Mouse (Mus musculus): Measurements from ENCODE around the gene Gm8909.
"Not testable (repeated sequence)": the region's sequence is repeated elsewhere in the genome, so short reads cannot be mapped to it uniquely, and the experiment has no call there.

The Gm8909 gene

DNA sequence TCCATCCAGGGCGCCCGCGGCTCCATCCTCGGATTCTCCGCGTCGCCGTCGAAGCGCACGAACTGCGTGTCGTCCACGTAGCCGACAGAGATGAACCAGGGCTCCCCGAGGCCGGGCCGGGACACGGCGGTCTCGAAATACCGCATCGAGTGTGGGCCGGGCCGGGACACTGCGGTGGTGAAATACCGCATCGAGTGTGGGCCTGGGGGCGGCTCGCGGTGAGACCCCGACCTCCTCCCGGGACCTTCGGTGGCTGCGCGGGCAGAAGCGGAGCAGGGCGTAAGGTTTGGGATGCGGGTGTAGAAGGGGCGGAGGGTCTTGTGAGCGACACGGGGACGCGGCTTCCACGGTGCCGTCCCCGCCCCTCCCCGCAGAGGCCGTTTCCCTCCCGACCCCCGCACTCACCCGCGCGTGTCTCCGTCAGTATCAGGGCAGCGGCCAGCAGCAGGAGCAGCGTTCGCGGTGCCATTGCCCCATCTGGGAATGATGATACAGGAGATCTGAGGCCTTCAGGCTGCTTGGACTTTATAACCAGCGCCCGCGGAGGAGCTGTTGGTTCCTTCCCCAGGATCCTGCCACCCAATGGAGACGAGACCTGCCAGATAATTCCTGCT lies at the start of gene Gm8909:
Gene Gm8909, minus strand, starts transcription at position 499 of the 614 bp plus-strand sequence.
- no peak for DNase-seq (ENCODE audit: low spot score in 2 of 2)

DNA sequence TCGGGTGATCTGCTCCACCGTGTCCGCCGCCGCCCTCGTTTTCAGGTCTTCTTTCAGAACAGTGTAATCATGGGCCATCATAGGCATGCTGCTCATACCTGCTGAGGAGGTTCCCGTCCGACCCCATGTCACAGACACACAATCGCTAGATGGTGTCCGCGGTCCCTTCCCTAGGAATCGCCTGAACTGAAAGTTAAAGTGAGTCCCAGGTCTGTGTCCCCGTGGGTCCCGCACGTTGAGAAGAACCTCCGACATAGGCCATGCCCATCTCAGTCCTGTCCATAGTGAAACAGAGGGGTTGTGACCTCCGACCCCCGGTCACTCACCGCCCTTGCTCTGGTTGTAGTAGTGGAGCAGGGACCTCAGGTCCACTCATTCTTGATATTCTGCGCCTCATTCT lies 47.2 kb upstream of the Gm8909 start:
- no peak for DNase-seq (ENCODE audit: low spot score in 2 of 2)

DNA sequence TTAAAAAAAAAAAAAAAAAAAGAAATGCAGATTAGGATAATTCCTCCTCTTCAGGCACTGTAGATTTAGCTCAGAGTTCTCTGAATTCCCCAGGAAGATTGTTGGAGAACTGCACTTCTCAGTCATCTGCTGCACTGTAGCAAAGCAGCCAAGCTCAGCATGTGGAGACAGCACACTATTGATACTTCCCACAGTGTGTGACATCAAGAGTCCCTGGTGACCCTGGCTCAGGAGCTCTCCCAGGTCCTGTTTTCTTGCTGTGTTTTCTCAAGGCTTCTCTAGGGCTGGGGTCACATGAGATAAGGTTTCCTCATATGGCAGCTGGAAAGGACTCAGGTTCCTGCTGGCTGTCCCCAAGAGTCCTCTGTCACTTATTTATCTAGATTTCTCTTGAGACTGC lies 38.5 kb upstream of the Gm8909 start:
- no peak for DNase-seq (ENCODE audit: low spot score in 2 of 2)

DNA sequence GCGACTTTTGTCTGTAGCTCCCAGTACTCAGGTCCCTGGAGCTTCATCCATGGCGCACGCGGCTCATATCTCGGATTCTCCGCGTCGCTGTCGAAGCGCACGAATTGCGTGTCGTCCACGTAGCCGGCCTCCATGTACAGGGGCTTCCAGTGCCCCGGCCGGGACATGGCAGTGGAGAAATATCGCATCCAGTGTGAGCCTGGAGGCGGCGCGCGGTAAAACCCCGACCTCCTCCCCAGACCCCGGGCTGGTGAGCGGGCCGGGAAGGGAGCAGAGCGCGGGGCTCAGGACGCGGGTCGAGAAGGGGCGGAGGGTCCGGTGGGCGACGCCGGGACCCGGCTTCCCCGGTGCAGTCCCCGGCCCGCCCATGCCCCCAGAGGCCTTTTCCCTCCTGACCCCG lies 37.5 kb upstream of the Gm8909 start:
- DNase-seq (ENCODE audit: low spot score in 2 of 2) = no peak

DNA sequence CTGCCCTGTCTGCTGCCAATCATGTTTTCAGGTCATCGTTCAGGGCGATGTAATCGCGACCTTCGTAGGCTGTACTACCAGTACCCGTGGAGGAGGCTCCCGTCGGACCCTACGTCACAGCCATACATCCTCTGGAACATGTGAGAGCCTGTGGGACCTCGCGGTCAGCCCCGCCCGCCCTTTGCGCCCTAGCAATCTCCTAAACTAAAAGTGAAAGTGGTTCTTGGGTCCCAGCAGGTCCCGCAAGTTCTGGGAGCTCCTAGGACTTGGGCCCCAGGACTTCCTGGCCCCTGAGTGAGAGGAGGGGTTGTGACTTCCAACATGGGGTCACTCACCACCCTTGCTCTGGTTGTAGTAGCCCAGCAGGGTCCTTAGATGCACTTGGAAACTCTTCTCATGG lies 37.1 kb upstream of the Gm8909 start:
- DNase-seq (ENCODE audit: low spot score in 2 of 2) = no peak

DNA sequence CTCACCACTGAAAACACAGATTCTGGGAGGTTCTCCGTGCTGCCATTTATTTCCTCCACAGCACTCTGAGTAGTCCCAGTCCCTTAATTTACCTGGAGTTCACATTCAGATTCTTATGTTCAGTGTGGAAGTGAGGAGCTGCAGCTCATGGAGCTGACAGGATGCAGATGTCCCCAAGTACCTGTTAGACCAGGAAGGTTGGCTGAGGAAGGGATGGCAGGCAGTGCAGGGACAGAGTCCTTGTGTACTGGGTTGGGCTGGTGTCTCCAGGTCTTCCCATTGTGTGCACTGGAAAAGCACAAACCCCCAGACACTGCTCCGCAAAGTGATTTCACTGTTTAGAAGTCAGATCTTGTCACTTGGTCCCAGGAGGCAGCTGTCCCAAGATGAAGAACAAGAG lies 33.5 kb upstream of the Gm8909 start:
- no peak for DNase-seq (ENCODE audit: low spot score in 2 of 2)

DNA sequence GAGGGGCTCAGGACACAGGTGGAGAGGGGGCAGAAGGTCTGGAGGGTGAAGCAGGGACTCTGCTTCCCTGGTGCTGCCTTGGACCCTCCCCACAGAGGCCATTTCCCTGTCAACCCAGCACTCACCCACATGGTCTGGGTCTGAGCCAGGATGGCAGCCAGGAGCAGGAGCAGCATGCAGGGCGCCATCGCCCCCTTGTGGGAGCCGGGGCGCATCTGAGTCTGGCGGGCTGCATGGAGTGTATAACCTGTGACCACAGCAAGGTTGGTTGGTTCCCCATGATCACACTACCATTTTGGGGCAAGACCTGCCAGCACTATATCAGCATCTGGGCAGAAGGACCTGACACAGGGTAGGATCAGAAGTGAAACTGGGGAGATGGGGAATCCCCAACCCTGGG lies 30.0 kb upstream of the Gm8909 start:
- DNase-seq (ENCODE audit: low spot score in 2 of 2) = no peak

DNA sequence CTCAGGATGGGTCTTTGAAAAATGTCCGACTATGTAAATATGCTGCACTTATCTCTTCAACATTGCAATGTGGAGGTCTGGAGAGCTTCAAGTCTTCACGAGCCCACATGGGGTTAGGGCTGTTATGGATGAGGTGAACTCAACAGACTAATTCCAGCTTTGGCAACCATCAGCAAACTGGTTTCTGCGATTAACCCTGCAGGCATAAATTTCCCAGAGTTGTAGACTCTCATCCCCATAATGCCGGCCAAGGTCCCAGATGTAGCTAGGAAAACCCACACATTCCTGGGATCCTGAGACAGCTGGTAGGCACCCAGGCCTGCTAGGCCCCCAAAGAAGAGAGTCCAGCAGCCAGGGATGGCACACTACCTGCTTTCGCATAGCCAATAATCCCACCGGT lies 26.1 kb upstream of the Gm8909 start:
- no peak for DNase-seq (ENCODE audit: low spot score in 2 of 2)

DNA sequence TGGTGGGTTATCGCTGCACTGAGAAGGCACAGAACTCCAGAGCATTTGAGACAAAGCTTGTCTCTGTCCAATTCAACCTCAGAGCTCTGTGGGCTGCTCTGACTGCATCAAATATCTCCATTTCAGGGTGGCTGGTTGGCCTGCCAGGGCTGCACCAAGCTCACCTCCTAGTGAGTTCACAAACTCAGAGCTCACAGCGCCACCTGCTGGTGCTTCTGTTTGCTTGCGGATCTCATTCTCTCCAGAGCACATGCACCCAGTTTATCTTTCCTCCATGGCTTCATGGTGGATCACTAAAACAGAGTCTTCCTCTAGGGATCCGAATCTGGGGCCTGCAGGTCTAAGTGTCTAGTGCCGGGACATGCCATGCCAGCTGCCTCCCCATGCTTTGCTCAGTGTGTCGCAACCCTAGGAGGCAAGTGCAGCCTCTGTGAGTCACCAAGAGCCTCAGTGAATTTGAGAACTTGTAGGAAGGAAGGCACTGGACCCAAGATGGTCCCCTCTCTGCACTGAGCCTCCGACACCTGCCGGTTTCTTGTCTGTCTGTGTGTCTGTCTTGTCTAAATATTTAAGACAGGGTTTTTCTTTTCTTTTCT lies 25.3 kb upstream of the Gm8909 start:
- peak; percentile 15 to 58 for DNase-seq (ENCODE audit: low spot score in 2 of 2)

DNA sequence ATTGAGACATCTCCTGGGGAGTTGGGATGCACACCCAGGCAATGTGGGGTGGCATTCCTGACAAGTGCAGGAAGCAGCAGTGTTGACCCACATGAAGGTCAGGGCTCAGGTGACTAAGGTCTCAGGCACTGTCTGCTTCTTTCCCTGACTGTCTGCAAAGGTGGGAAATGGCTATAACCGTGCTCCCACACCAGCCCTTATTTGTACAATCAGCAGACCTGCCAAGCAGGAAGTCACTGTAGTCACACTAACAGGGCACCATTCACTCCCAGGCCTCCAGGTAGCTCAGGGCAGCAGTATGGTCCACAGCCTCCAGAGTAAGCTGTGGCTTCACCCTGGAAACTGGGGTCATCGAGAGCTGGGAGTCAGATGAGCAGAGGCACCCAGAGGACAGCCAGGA lies 24.0 kb upstream of the Gm8909 start:
- DNase-seq (ENCODE audit: low spot score in 2 of 2) = no peak

DNA sequence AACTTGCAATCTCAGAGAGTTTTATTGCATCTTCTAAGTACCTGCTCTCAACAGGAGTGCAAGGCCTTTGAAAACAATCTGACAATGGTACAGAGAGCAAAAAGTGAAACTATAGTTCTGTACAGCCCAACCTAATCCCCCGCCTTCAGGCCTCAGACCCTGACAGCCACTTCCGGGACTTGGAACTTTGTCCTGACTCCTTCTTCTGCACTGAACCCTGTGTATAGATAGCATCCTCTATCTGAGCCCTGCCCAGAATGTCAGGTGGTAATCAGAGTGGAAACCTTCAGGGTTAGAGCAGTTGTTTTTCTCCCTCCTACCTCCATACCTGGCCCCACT lies 21.8 kb upstream of the Gm8909 start, which contains the start of gene H2-T3:
Gene H2-T3, minus strand, starts transcription at position 119 of the 339 bp plus-strand sequence.
- no peak for DNase-seq (ENCODE audit: low spot score in 2 of 2)

DNA sequence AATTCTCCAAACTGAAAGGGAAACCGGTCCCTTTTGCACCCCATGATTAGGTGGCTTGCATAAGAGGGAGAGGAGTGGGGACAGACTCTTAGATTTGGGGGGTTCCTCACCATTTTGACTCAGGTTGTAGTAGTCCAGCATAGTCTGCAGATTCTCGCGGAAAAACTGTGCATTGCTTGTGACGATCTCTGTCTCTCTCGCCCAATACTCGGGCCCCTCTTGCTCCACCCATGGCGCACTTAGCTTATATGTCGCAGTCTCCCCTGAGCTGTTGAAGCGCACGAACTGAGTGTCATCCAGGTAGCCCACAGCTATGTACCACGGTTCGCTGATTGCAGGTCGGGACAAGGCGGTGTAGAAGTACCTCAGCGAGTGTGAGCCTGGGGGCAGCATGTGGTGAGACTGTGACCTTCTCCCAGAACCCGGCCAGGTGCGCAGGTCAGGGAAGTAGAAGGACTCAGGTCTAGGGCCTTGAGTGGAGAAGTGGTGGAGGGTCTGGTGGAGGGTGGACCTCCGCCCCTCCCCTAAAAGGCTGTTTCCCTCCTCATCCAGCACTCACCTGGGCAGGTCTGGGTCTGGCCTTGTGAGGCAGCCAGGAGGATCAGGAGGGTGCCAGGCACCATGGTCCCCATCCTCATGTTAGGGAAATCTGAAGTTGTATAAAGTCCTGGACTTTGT lies 21.3 kb upstream of the Gm8909 start:
- no peak for DNase-seq (ENCODE audit: low spot score in 2 of 2)

DNA sequence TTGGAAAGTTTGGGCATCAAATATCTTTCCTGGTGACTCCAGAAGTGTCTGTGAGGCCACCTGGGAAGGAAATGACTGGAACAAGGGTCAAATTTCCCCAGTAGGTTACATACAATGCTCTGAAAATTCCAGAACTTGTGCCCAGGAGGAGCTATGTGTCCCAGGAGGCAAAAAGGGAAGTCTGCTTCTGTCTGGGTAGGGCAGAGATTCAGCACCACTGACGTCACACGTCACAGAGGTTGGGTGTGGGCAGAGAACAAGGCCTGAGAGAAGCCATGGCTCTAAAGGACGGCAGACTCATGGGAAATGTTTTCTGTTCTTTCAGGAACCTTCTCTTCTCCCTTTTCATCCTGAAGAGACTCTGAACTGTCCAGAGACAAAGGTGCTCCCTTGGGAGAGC lies 19.2 kb upstream of the Gm8909 start:
- DNase-seq (ENCODE audit: low spot score in 2 of 2) = no peak

DNA sequence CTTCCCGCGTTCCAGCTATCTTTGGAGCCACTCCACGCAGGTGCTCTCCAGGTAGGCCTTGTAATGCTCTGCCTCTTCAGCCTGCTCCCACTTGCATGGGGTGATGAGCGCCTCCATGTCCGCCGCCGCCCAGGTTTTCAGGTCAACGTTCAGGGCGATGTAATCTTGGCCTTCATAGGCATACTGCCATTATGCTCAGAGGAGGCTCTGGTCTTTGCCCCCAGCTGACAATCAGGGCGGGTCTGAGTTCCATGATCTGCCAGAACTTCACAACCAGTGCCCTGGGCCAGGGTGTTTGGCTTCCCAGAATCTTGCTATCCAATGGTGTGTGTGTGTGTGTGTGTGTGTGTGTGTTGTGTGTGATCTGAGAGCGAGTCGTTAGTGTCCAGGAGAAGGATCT lies 13.9 kb upstream of the Gm8909 start:
- DNase-seq (ENCODE audit: low spot score in 2 of 2) = no peak

DNA sequence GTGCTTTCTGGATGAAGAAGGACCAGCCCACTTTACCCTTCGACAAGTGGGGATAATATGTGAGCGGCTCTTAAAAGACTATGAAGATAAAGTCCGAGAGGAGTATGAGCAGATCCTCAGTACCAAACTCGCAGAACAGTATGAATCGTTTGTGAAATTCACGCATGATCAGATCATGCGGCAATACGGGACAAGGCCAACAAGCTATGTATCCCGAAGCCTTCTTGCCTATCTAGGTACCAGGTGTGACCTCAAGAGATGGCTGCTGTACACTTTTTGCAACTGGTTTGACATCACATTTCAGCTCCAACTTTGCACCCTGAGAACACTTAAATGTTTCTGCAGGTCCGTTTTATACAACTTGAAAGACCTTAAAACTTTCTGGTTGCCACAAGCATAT lies 11.1 kb upstream of the Gm8909 start:
- DNase-seq (ENCODE audit: low spot score in 2 of 2) = not testable (repeated sequence)

DNA sequence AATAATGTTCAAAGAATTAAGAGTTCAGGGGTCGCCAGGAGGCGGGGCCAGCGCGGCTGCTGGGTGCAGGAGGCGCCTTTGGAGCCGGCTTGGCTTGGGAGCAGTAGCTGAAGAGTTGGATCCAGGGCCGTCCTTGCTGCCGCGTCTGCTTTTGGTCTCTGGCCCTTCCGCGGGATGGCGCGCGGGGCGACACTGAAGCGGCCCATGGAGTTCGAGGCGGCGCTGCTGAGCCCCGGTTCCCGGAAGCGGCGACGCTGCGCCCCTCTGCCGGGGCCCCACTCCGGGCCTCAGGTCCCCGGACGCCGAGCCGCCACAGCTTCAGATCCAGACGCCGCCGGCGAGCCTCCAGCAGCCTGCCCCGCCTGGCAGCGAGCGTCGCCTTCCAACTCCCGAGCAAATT lies 10.6 kb upstream of the Gm8909 start:
- not testable (repeated sequence) for DNase-seq (ENCODE audit: low spot score in 2 of 2)

DNA sequence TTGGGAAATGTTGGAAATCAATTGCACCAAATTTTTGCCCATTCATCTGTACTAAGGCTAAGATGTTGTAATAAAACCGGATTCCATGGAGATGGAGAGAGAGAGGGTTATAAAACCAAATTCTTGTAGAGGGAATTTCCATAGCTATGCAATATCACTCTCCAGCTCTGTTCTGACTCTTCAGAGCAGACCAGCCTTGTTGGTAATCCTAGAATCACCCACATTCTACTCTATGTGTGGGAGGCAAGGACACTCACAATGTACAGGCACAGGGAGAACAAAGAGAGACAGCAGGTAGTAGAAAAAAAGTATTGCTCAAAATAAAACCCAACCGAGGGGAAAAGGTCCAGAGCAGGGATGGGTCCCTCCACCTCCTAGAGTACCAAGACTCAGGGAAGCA lies 7.8 kb upstream of the Gm8909 start:
- DNase-seq (ENCODE audit: low spot score in 2 of 2) = not testable (repeated sequence)

DNA sequence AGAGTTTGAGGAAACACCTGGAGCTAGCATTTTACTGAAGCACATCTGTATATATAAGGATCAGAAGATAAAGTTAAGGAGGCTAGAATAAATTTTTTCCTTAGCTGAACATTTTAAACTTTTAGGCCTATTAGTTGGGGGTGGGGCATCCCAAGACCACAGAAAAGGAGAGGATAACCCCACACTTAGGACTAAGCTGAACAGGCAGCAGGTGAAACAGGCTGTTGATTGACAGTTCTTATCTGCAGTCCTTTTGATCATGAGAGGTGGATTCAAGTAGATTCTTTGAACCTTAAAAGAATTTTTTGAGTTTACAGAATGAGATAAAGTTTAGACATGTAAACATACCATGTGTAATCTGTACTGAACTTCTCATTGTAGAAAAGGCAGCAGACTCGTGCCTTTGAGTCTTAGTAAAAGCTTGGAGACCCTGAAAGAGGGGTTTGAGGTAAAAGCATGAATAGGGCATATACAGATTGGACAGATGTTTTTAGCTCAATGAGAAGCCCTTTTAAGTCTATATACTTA lies 2.0 kb upstream of the Gm8909 start:
- DNase-seq (ENCODE audit: low spot score in 2 of 2) = no peak

DNA sequence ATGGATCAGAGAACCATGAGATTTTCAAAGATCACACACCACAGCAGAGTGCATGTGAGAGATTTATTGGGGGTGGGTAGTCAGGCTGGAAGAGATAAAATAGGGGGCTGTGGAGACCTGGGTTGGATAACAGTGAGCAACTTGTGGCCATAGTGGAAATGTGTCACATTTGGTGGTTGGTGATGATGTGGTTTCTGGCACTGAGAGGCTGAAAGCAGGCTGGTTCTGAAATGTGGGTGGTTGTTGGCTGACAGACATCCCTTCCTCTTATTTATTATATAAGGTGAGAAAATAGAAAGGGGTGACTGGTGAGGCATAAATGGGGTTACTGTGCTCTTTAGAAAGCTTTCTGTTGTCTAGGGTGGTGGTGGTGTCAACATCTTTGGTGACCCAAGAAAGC lies 1.4 kb upstream of the Gm8909 start:
- DNase-seq (ENCODE audit: low spot score in 2 of 2) = no peak

DNA sequence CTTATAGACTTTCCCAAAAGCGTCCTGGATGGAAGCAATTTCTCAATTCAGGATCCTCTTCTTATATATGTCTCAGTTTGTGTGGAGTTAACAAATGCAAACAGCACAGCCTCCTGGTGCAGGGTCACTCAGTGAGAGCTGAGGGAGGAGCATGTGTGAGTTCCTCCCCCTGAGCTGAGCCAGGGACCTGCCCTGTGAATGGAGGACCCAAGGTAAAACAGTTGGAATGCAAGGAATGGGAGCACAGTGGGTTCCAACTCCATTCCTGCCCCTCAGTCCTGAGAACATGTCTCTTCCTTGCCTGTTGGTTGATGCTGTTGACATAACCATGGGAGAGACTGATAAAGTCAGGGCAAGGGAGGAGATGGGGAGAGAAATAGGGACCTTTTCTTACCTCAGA lies 757 bp upstream of the Gm8909 start:
- DNase-seq (ENCODE audit: low spot score in 2 of 2) = not testable (repeated sequence)

DNA sequence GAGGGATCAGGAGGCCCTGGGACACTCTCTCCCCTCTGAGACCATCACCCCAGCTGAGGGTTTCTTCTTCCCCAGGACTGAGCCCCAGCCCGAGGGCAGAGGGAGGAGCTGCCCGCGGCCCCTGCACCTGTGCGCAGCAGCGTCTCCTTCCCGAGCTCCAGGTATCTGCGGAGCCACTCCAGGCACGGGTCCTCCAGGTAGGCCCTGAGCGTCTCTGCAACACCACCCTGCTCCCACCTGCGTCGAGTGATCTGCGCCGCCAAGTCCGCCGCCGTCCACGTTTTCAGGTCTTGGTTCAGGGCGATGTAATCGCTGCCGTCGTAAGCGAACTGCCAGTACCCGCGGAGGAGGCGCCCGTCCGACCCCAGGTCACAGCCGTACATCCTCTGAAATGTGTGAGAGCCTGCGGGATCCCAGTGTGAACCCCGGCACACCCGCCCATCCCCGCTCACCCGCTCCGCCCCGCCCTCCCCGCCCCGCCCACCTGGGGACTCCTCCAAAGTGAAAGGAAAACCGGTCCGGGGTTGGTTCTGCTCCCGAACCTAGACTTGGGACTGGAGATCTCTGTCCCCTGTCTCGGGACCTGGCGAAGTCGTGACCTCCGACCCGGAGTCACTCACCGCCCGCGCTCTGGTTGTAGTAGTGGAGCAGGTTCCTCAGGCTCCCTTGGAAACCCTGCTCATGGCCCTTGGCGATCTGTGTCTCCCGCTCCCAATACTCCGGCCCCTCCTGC lies 865 bp downstream of the Gm8909 start:
- no peak for DNase-seq (ENCODE audit: low spot score in 2 of 2)

DNA sequence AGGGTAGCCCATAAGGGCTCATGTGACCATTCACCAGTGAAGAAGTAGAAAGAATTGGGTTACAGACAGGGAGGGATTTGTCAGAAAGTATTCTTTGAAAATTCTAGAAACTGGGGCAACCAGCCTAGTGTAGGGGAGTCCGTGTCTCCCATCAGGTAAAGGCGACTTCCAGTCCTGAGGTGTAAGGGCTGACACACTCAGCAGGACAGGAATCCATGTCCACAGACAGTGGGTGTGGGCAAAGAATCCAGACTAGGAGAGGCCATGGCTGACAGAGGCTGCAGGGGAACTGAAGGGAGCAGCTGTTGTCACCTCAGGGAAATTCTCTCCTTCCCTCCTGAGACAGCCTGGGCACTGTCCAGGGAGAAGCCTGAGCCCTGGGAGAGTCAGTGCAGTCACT lies 1.4 kb downstream of the Gm8909 start:
- DNase-seq (ENCODE audit: low spot score in 2 of 2) = not testable (repeated sequence)
